Mouse (Mus musculus): ENCODE results near the gene Dab1.

GRCm38 (mm10) chr4:104067748-104068147 lies 448.6 kb downstream of the Dab1 start:
- TF ChIP-seq CTCF (IDR thresholded peaks at IDR 0.05) (no peak), EP300 (IDR thresholded peaks at IDR 0.05) (no peak)
